Mouse (Mus musculus) frontal cortex, postnatal 36 days (tissue): ENCODE measurements around the gene Cfap100.
A peak's percentile ranks its signal among the peaks of the same experiment; 100 is the strongest.

Experiments used
- DNase-seq, 2 experiments: peaks; one replicate each; pipeline ENCODE4 v3.0.0; 2022; ENCODE audit warnings: low spot score in 2 of 2

The Cfap100 gene

DNA sequence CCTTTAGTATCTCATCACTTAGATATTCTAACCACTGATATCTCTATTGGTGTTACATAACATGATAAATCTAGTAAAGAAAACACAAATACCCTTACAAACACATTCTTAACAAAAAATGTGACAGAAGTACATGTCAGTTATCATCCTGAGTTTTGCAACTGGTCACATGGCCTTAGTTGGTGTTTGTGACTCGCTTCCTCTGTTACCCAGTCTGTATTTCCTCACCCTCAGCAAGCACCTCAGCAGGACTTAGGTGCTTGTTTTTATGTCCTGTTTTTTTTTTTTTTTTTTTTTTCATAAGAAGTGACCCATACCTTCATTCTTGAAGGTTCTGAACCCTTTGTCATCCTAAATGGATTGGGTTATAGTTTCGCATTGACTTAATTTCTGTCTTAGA, 50.9 kb downstream of the Cfap100 start:
- DNase-seq, result no peak

DNA sequence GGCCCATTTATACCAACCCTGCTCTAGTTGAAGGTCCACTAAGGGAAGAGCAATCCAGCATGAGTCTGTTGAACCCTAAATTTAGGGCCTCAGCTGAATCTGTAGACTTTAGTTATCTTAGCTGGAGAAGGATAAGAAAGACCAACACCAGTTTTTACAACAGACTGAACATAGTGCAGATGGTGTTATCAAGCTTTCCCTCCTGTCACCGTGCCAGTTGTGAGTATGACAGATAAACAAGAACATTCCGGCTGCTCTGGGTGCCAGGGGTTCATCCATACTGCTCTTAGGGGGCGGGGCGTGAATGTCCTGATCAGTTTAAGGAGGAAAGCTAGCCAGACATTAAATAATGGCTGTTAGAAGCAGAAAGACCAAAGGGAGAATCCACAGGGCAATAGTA, 54.0 kb downstream of the Cfap100 start:
- no peak for DNase-seq

DNA sequence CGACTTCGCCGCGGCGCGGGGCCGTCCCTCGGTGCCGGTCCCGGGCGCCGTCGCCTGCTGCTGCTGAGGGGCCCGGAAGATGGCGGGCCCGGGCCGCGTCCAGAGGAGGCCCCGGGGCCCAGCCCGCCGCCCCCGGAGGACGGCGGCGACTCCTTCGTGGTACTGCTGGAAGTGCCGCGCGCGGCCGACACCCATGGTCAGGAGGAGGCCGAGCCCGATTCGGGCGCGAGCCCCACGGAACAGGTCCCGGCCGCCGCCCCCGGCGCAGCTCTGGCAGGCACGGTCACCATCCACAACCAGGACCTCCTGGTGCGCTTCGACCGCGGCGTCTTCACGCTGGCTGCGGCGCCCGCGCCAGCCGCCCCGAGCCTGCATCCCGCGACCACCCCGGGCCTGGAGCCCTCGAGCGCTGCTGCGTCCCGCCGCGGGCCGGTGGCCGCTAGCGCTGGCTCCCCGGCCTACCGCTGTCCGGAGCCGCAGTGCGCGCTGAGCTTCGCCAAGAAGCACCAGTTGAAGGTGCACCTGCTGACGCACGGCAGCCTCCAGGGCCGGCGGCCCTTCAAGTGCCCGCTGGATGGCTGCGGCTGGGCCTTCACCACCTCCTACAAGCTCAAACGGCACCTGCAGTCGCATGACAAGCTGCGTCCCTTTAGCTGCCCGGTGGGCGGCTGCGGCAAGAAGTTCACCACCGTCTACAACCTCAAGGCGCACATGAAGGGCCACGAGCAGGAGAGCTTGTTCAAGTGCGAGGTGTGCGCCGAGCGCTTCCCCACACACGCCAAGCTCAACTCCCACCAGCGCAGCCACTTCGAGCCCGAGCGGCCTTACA, 58.7 kb downstream of the Cfap100 start:
- DNase-seq, result peak; percentile 36 to 50

DNA sequence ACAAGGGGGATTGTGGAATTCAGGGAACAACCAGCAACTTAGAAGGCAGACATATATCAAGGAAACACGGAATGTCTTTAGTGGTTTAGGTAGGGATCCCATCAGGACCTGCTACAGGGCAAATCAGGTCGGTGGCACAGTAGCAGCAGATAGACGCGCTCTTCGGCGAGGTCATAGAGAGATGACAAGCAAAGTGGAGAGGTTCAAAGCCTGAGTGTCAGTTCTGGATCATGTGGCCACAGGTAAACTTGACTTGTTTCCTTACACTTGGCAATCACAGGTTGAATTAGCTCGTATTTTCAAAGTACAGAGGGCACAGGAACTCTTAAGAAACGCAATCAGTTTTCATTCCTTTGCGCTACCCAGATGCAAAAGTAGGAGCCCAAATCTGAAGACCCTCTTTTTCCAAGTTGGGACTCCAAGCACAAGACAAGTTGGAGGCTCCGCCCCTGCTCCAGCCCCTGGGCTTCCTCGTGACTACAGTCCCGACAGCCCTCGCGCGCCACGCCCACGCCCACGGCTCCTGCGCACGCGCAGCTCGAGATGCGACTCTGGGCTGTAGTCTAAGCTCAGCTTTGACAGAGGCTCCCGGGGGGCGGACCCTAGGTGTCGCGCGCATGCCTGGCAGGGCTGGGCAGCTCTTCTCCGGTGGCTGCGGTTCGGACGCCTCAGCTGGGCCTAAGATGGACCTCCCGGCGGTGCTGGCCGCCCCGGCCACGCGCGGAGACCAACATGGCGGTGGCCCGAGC, 59.4 kb downstream of the Cfap100 start, which contains the start of gene Zxdc:
Zxdc (plus strand) TSS at position 517 of the 749 bp plus-strand sequence.
- peak; percentile 100 for DNase-seq

DNA sequence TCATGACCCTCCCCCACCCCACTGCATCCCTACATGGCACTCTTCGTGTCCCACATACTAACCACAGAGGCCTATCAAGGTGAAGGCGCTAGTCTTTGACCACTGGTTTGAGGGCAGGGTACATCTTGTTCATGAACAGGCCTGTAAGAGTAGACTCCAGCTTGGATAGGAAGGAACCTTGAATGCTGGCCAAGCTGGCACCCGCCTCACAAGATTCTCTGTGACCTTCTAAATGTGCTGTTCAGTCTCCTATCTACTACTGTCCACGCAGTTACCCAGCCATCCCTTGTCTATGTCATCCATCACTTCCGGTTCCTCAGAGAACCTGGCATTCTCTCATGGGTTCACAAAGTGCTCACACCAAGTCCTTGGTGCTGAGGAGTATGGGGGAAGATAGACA, 65.3 kb downstream of the Cfap100 start:
- no peak for DNase-seq

DNA sequence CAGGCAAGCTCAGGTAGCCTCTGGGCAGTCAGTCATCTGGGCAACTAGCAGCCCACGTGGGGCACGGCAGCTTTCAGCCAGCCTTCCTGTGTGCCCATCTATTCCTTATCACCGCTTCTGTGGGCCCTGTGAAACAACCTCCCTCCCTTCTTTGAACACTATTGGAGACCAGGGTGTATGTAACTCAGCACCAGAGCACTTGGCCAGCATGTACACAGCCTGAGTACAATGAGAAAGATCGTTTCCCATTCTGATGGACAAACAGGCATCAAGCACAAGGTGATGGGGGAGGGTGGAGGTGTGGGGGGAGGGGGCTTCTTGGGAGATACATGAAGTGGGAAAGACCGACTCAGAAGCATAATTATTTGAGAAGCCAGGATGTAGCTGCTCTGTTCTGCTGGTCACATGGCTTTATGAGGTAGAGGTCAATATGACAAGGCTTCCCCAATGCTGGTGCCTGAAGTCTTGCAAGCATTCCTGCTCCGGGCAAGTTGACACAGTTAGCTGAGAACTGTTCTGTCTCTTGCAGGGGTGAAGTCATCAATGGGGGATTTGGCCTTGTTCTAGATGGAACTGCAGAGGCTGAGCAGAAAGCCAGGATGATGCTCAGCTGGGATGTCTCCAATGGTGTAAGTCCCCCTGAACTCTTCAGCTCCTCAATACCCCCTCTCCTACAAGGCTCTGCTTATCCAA, 67.5 kb downstream of the Cfap100 start:
- DNase-seq, result no peak

DNA sequence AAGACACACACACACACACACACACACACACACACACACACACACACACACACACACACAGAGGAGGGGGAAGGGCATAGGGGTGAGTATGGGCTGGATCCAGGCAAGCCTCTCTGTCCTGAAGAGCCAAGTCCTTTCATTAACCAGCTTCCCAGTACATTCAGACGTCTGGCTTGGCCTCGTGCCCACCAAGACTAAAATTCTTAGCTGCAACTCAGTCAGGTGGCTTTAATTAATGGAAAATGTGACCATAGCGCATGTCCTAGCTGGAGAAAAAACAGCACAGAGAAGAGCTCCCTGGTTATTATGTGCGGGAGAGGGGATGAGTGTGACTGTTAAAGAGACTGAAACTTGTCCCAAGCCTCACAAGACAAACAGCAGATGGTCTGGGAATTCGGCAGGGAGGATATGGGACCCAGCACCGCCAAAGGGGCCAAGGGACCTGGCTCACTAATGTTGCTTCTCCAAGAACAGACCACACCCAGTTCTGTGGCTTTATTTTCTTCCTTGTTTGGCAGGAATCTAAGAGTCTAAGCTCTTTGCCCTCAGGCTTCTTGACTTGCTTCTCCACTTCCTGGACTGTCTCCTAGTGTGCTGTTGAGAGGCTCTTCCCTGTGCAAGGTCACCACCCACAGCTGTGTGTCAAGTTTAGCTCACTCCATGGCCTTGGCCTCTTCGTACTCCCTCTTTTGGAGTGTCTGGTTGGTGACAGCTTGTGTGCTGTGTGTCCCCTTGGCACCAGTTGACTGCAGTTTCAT, 68.4 kb downstream of the Cfap100 start:
- no peak for DNase-seq

DNA sequence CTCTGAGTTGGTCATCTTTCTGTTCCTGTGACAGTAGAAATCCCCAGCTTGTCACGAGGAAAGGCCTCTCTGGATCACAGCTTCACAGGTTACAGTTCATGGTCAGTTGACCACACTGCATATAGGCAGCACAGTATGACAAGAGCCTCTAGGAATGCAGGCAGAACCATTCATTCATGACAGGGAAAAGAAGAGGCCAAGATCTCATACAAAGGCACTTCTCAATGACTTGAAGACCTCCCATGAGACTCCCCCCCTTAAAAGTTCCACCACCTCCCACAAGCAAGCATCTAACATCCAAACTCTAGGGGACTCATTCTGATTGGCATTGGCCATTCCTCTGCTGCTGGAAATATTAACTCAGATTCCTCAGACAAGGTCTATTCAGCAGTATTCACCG, 69.2 kb downstream of the Cfap100 start:
- no peak for DNase-seq

DNA sequence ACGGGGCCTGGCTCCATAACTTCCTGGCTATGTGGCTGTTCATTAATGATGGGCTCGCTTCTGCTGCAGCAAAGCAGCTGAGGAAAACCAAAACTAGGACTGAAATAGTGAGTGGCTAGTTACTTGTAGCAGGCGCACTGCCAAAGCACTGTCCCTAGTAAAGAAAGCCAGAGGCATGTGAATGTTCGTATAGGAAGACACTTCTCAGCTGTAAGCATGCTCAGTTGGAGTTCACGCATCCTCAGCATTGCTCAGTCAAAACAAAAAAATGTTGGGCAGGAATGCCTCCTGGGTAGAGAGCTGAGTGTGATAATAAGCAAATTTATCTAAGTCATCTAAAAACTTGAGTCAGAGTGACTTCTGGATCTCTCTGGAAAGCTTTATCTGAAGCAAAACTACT, 70.5 kb downstream of the Cfap100 start:
- no peak for DNase-seq
